Mouse (Mus musculus): ENCODE measurements at regions not wholly inside any gene's neighbourhood (a gene's known extent, or its start where the extent isn't known, plus 50 kb on each side); places are given as distances from the start of the nearest gene placed in this dataset.

DNA sequence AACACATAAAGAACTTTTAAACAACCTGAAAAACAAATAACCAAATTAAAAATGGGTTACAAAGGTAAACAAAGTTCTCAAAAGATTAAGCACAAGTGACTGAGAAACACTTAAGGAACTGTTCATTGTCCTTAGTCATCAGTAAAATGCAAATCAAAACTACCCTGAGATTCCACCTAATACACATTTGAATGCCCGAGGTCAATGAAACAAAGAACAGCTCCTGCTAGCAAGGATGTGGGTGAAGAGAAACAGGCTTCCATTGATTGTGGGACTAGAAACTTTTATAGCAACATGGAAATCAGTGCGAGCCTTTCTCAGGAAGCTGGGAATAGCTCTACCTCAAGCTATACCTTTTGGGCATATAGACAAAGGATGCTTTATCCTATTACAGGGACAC lies 184.7 kb upstream of the Tars start:
- Histone ChIP-seq H3K4me3 (ENCODE audit: extremely low read depth, insufficient read depth, insufficient read length) (no peak overlapping the region), H3K36me3 (ENCODE audit: control insufficient read depth, insufficient read depth, low read length) (no peaks in the 10 kb centered on the region), H3K27ac (ENCODE audit: insufficient read depth, low read length) (no peak overlapping the region), H3K4me1 (ENCODE audit: control insufficient read depth, insufficient read depth, insufficient read length) (no peaks in the 10 kb centered on the region), H3K27me3 (ENCODE audit: control insufficient read depth, insufficient read depth, low read length) (no peaks in the 10 kb centered on the region)
- 89% methylated on average over 2 of the region's 2 CpGs for WGBS
- TF ChIP-seq CTCF (IDR thresholded peaks at IDR 0.05; ENCODE audit: extremely low read depth, insufficient read depth, insufficient read length, insufficient replicate concordance) (no peak), POLR2A (IDR thresholded peaks at IDR 0.05; ENCODE audit: low read depth, low read length) (no peak)
- DNase-seq (ENCODE audit: low read depth in 1 of 2, low spot score in 2 of 2) = no peak

DNA sequence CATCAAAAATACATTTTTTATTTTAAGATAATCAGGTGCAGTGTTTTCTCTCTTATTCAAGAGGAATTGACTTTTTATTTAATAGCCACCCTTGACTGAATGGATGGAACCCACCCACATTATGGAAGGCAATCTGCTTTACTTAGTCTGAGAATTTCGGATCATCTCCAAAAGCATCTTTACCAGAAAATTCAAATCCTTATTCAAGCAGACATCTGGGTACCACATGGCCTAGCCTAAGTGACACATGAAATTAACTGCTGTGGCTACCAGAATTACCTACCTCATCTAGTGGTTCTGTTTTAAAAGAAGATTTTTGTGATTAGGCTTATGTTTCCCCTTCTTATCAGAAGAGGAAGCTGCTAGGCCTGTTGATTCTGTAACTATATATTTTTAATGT lies 178.9 kb upstream of the Tars start:
- WGBS = 69% methylated on average over 1 of the region's 1 CpGs
- H3K27ac ChIP-seq (ENCODE audit: insufficient read depth, low read length) = no peak overlapping the region
- no peaks in the 10 kb centered on the region for H3K36me3 ChIP-seq (ENCODE audit: control insufficient read depth, insufficient read depth, low read length)
- H3K27me3 ChIP-seq (ENCODE audit: control insufficient read depth, insufficient read depth, low read length) = no peaks in the 10 kb centered on the region
- H3K4me1 ChIP-seq (ENCODE audit: control insufficient read depth, insufficient read depth, insufficient read length) = no peaks in the 10 kb centered on the region
- DNase-seq (ENCODE audit: low read depth in 1 of 2, low spot score in 2 of 2) = no peak
- no peak for TF ChIP-seq CTCF (IDR thresholded peaks at IDR 0.05; ENCODE audit: extremely low read depth, insufficient read depth, insufficient read length, insufficient replicate concordance)
- no peak for TF ChIP-seq POLR2A (IDR thresholded peaks at IDR 0.05; ENCODE audit: low read depth, low read length)
- H3K4me3 ChIP-seq (ENCODE audit: extremely low read depth, insufficient read depth, insufficient read length) = no peak overlapping the region

DNA sequence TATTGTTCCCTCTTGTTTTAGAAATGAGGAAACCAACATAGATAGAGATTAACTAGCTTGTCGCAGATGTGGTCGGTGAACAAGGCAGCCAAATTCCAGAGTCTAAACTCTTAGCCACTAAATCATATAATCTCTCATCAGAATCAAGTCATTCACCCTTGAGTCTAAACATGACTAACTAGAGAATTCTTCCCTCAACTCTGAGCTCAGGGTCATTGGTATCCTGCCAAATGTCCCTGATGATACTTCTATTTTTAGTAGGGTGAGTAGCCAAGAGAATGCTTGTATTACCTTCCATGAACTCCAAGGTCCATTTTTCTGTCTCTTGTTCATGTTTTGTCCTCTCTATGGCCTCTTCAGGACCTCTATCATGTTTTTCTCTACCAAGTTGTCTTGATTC lies 174.9 kb upstream of the Tars start:
- H3K4me1 ChIP-seq (ENCODE audit: control insufficient read depth, insufficient read depth, insufficient read length) = no peaks in the 10 kb centered on the region
- WGBS = 84% methylated on average over 2 of the region's 2 CpGs
- no peaks in the 10 kb centered on the region for H3K27me3 ChIP-seq (ENCODE audit: control insufficient read depth, insufficient read depth, low read length)
- H3K36me3 ChIP-seq (ENCODE audit: control insufficient read depth, insufficient read depth, low read length) = no peaks in the 10 kb centered on the region
- no peak for DNase-seq (ENCODE audit: low read depth in 1 of 2, low spot score in 2 of 2)
- H3K27ac ChIP-seq (ENCODE audit: insufficient read depth, low read length) = no peak overlapping the region
- TF ChIP-seq CTCF (IDR thresholded peaks at IDR 0.05; ENCODE audit: extremely low read depth, insufficient read depth, insufficient read length, insufficient replicate concordance) (no peak), POLR2A (IDR thresholded peaks at IDR 0.05; ENCODE audit: low read depth, low read length) (no peak)
- no peak overlapping the region for H3K4me3 ChIP-seq (ENCODE audit: extremely low read depth, insufficient read depth, insufficient read length)

GRCm38 (mm10) chr15:11573496-11573895 lies 174.0 kb upstream of the Tars start:
- Histone ChIP-seq H3K4me1 (ENCODE audit: control insufficient read depth, insufficient read depth, insufficient read length) (no peaks in the 10 kb centered on the region), H3K27me3 (ENCODE audit: control insufficient read depth, insufficient read depth, low read length) (no peaks in the 10 kb centered on the region), H3K27ac (ENCODE audit: insufficient read depth, low read length) (no peak overlapping the region), H3K4me3 (ENCODE audit: extremely low read depth, insufficient read depth, insufficient read length) (no peak overlapping the region), H3K36me3 (ENCODE audit: control insufficient read depth, insufficient read depth, low read length) (no peaks in the 10 kb centered on the region)
- WGBS = 81% methylated on average over 2 of the region's 2 CpGs
- DNase-seq (ENCODE audit: low read depth in 1 of 2, low spot score in 2 of 2) = no peak
- TF ChIP-seq POLR2A (IDR thresholded peaks at IDR 0.05; ENCODE audit: low read depth, low read length) (no peak), CTCF (IDR thresholded peaks at IDR 0.05; ENCODE audit: extremely low read depth, insufficient read depth, insufficient read length, insufficient replicate concordance) (no peak)

GRCm38 (mm10) chr15:11572063-11572462 lies 172.6 kb upstream of the Tars start:
- TF ChIP-seq POLR2A (IDR thresholded peaks at IDR 0.05; ENCODE audit: low read depth, low read length) (no peak), CTCF (IDR thresholded peaks at IDR 0.05; ENCODE audit: extremely low read depth, insufficient read depth, insufficient read length, insufficient replicate concordance) (no peak)
- no peak for DNase-seq (ENCODE audit: low read depth in 1 of 2, low spot score in 2 of 2)
- Histone ChIP-seq H3K4me3 (ENCODE audit: extremely low read depth, insufficient read depth, insufficient read length) (no peak overlapping the region), H3K36me3 (ENCODE audit: control insufficient read depth, insufficient read depth, low read length) (no peaks in the 10 kb centered on the region), H3K4me1 (ENCODE audit: control insufficient read depth, insufficient read depth, insufficient read length) (no peaks in the 10 kb centered on the region), H3K27me3 (ENCODE audit: control insufficient read depth, insufficient read depth, low read length) (no peaks in the 10 kb centered on the region), H3K27ac (ENCODE audit: insufficient read depth, low read length) (no peak overlapping the region)
- 76% methylated on average over 4 of the region's 4 CpGs for WGBS

DNA sequence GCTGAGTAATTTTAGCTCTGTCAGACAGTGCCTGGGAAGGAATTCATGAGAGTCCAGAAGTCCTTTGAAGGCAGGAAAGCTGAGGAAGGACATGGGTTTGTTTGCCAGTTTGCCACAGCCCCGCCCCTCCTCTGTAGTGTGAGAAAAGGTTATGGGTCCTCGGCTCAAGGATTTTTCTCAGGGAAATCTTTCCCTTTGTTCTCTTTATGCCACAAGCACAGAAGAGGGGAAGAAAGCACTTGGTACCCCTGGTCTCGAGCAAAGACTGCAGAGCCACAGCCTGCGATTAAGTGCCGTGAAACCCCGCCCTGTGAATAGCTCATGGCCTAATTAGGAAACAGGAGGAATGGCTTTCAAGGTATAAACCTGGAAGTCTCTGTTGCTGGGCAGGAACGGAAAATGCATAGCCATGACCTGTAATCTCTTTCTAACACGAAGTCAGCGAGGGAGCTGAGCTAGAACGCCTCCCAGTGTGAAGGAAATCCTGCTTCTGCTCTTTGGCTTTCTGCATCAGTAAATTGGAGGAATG lies 166.1 kb upstream of the Tars start:
- DNase-seq (ENCODE audit: low read depth in 1 of 2, low spot score in 2 of 2) = no peak
- Histone ChIP-seq H3K36me3 (ENCODE audit: control insufficient read depth, insufficient read depth, low read length) (no peaks in the 10 kb centered on the region), H3K27me3 (ENCODE audit: control insufficient read depth, insufficient read depth, low read length) (no peaks in the 10 kb centered on the region), H3K4me3 (ENCODE audit: extremely low read depth, insufficient read depth, insufficient read length) (no peak overlapping the region), H3K4me1 (ENCODE audit: control insufficient read depth, insufficient read depth, insufficient read length) (no peaks in the 10 kb centered on the region), H3K27ac (ENCODE audit: insufficient read depth, low read length) (no peak overlapping the region)
- 30% methylated on average over 10 of the region's 10 CpGs for WGBS
- TF ChIP-seq POLR2A (IDR thresholded peaks at IDR 0.05; ENCODE audit: low read depth, low read length) (no peak), CTCF (IDR thresholded peaks at IDR 0.05; ENCODE audit: extremely low read depth, insufficient read depth, insufficient read length, insufficient replicate concordance) (no peak)

DNA sequence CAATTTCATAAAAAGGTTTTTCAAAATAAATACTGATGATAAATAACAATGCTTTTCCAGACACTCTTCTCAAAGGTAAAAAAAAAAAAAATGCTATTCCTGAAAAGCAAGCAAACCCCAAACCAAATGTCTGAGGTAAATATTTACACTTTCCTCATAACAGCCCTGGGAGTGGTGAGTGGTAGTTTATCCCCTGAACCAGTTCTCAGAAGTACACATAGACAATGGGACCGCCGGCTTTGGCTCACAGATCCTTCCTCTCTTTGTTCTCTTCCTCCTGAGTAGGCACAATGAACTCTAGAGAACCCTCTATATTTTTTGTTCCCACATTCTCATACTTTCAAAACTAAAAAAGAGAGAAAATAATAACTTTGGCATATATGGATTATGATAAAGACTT lies 153.1 kb upstream of the Tars start:
- Histone ChIP-seq H3K27me3 (ENCODE audit: control insufficient read depth, insufficient read depth, low read length) (no peaks in the 10 kb centered on the region), H3K4me3 (ENCODE audit: extremely low read depth, insufficient read depth, insufficient read length) (no peak overlapping the region), H3K27ac (ENCODE audit: insufficient read depth, low read length) (no peak overlapping the region), H3K36me3 (ENCODE audit: control insufficient read depth, insufficient read depth, low read length) (no peaks in the 10 kb centered on the region), H3K4me1 (ENCODE audit: control insufficient read depth, insufficient read depth, insufficient read length) (no peaks in the 10 kb centered on the region)
- no peak for DNase-seq (ENCODE audit: low read depth in 1 of 2, low spot score in 2 of 2)
- 75% methylated on average over 2 of the region's 2 CpGs for WGBS
- no peak for TF ChIP-seq CTCF (IDR thresholded peaks at IDR 0.05; ENCODE audit: extremely low read depth, insufficient read depth, insufficient read length, insufficient replicate concordance)
- no peak for TF ChIP-seq POLR2A (IDR thresholded peaks at IDR 0.05; ENCODE audit: low read depth, low read length)
